Mouse (Mus musculus) midbrain, embryonic 14.5 days (tissue): ENCODE measurements around the gene BC005537. TPM values are rescaled to one million over a fixed set of nuclear protein-coding genes. Genes with fewer than 3 reads are reported as not detected.
A peak's percentile ranks its signal among the peaks of the same experiment; 100 is the strongest.

Source experiments
- ATAC-seq: fragments of 200-750 bp; cut with Nextera tagmentation; 2 replicates; pipeline ENCODE4 v1.8.0; 2017; ENCODE audit warnings: moderate number of reproducible peaks, moderate library complexity; ENCODE audit not compliant: low FRiP score, low TSS enrichment
- DNase-seq: peaks from one replicate; pipeline ENCODE4 v3.0.0-alpha.2; 2015
- H3K27ac ChIP-seq: fragments of 300-500 bp; sonication (generic); replicated peaks from 2 replicates; pipeline ENCODE4 v1.5.1; 2014; ENCODE audit warnings: mild to moderate bottlenecking, low read depth, low read length, moderate library complexity
- H3K27me3 ChIP-seq: fragments of 300-500 bp; sonication (generic); 2 replicates; pipeline ENCODE4 v1.6.1; 2014; ENCODE audit warnings: low read length, control low read depth, mixed read lengths; ENCODE audit not compliant: control insufficient read depth, insufficient read depth
- H3K36me3 ChIP-seq: fragments of 300-500 bp; sonication (generic); 2 replicates; pipeline ENCODE4 v1.6.1; 2014; ENCODE audit warnings: low read length, control low read depth; ENCODE audit not compliant: control insufficient read depth, insufficient read depth
- H3K4me1 ChIP-seq: fragments of 300-500 bp; sonication (generic); 2 replicates; pipeline ENCODE4 v1.6.1; 2014; ENCODE audit warnings: mild to moderate bottlenecking, antibody characterized with exemption, low read length, control low read depth; ENCODE audit not compliant: control insufficient read depth, insufficient read depth
- H3K4me2 ChIP-seq: fragments of 300-500 bp; sonication (generic); 2 replicates; pipeline ENCODE4 v1.6.1; 2014; ENCODE audit warnings: mild to moderate bottlenecking, low read length, moderate library complexity
- H3K4me3 ChIP-seq: fragments of 300-500 bp; sonication (generic); replicated peaks from 2 replicates; pipeline ENCODE4 v1.5.1; 2014; ENCODE audit warnings: low read depth, low read length
- H3K9ac ChIP-seq: fragments of 300-500 bp; sonication (generic); replicated peaks from 2 replicates; pipeline ENCODE4 v1.6.1; 2014; ENCODE audit warnings: mild to moderate bottlenecking, low read length, moderate library complexity
- H3K9me3 ChIP-seq: fragments of 300-500 bp; sonication (generic); 2 replicates; pipeline ENCODE4 v1.6.1; 2016; ENCODE audit warnings: low read length, control low read depth, mixed read lengths; ENCODE audit not compliant: control insufficient read depth
- WGBS: fragments of 180-500 bp; shearing (Covaris S2); extraction: QIAGEN DNeasy Blood & Tissue Kit; methylation state at CpG from one replicate; pipeline ENCODE4 v1.1.7; 2014; 5-methylcytosine and 5-hydroxymethylcytosine counted together
- polyA plus RNA-seq: library from polyadenylated mRNA; unstranded; fragments of >200 nt; fragmentation: Nextera tagmentation; extraction: Ambion mirVana; gene quantifications from 2 replicates; pipeline ENCODE4 v1.2.1, GENCODE M21; 2014

Gene BC005537
- polyA plus RNA-seq, 1 experiment from 2014 or later = 51.8 TPM

GRCm38 (mm10) chr13:24849318-24849717, 47.9 kb downstream of the BC005537 start:
- Histone ChIP-seq H3K4me2 (no peak overlapping the region), H3K27me3 (no peaks in the 10 kb centered on the region), H3K27ac (no peak overlapping the region), H3K36me3 (no peaks in the 10 kb centered on the region), H3K9ac (no peak overlapping the region), H3K4me3 (no peak overlapping the region), H3K4me1 (no peaks in the 10 kb centered on the region; the same call in 1 of the 2 replicates), H3K9me3 (no peaks in the 10 kb centered on the region)
- 86% methylated on average over 4 of the region's 4 CpGs for WGBS
- DNase-seq = no peak
- no peak for ATAC-seq

DNA sequence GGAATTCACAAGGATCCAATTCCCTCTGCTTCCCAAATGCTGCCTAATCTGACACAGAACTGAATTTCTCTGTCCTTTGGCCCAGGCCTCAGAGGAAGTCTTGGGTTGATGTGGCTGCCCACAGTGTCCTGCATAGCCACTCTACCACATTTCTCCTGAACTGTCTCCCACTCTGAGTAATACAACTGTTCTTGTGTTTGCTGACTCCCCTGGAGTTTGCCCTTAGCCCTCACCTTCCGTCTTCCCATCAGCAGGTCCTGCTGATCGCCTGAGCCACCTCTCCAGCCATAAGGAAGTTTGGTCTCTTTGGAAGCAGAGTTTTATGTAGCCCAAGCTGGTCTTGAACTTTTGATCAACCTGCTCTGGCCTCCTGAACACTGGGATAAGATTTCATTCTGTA, 50.5 kb downstream of the BC005537 start:
- ATAC-seq (no peak), DNase-seq (no peak)
- H3K27ac ChIP-seq = no peak overlapping the region
- H3K9me3 ChIP-seq = no peaks in the 10 kb centered on the region
- WGBS = 94% methylated on average over 2 of the region's 2 CpGs
- no peak overlapping the region for H3K4me2 ChIP-seq
- no peaks in the 10 kb centered on the region for H3K36me3 ChIP-seq
- H3K4me1 ChIP-seq = no peaks in the 10 kb centered on the region
- no peak overlapping the region for H3K4me3 ChIP-seq
- no peak overlapping the region for H3K9ac ChIP-seq
- no peaks in the 10 kb centered on the region for H3K27me3 ChIP-seq

GRCm38 (mm10) chr13:24852570-24852969, 51.1 kb downstream of the BC005537 start:
- Histone ChIP-seq H3K27me3 (no peaks in the 10 kb centered on the region), H3K9ac (no peak overlapping the region), H3K27ac (no peak overlapping the region), H3K9me3 (no peaks in the 10 kb centered on the region), H3K36me3 (no peaks in the 10 kb centered on the region), H3K4me1 (no peaks in the 10 kb centered on the region), H3K4me2 (no peak overlapping the region), H3K4me3 (no peak overlapping the region)
- no peak for ATAC-seq
- 87% methylated on average over 3 of the region's 3 CpGs for WGBS
- DNase-seq = no peak

DNA sequence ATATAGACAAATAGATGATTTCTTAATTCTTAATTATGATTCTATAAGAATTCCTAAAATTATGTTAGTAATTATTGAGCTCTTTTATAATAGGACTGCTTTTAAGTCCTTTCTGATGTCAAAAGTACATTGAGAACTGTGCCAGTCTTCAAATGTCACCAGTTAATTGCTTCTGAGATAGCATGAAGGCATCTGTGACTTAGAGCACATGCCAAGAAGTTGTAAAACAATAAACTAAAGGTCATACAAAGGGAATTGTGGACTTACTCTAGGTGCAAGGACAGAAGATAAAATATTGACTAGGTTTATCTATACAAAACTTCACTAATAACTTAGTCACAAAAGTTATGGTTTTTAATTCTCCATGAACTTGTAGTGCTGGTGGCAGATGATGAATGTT, 57.7 kb downstream of the BC005537 start:
- Histone ChIP-seq H3K4me2 (no peak overlapping the region), H3K4me3 (no peak overlapping the region)

GRCm38 (mm10) chr13:24861084-24861483, 59.6 kb downstream of the BC005537 start:
- no peaks in the 10 kb centered on the region for H3K36me3 ChIP-seq
- DNase-seq (no peak), ATAC-seq (no peak)
- no peak overlapping the region for H3K4me2 ChIP-seq
- no peaks in the 10 kb centered on the region for H3K4me1 ChIP-seq
- no peaks in the 10 kb centered on the region for H3K27me3 ChIP-seq
- H3K27ac ChIP-seq = no peak overlapping the region
- 82% methylated on average over 12 of the region's 12 CpGs for WGBS
- H3K4me3 ChIP-seq = no peak overlapping the region
- no peak overlapping the region for H3K9ac ChIP-seq
- no peaks in the 10 kb centered on the region for H3K9me3 ChIP-seq

More for the DNA sequence above, 57.7 kb downstream of the BC005537 start:
- H3K9me3 ChIP-seq = no peaks in the 10 kb centered on the region
- no peak overlapping the region for H3K27ac ChIP-seq
- H3K4me1 ChIP-seq = no peaks in the 10 kb centered on the region
- DNase-seq = no peak
- H3K27me3 ChIP-seq = no peaks in the 10 kb centered on the region
- no peaks in the 10 kb centered on the region for H3K36me3 ChIP-seq
- H3K9ac ChIP-seq = no peak overlapping the region
- no peak for ATAC-seq

- ATAC-seq (no peak), DNase-seq (no peak)
- H3K27me3 ChIP-seq = no peaks in the 10 kb centered on the region
- H3K36me3 ChIP-seq = no peaks in the 10 kb centered on the region
- H3K4me1 ChIP-seq = no peaks in the 10 kb centered on the region
- H3K9me3 ChIP-seq = no peaks in the 10 kb centered on the region
- no peak overlapping the region for H3K27ac ChIP-seq
- 89% methylated on average over 7 of the region's 7 CpGs for WGBS
- H3K9ac ChIP-seq = no peak overlapping the region
- H3K4me3 ChIP-seq = no peak overlapping the region
- H3K4me2 ChIP-seq = no peak overlapping the region
Measured at GRCm38 (mm10) chr13:24862021-24862420, 60.6 kb downstream of the BC005537 start.

DNA sequence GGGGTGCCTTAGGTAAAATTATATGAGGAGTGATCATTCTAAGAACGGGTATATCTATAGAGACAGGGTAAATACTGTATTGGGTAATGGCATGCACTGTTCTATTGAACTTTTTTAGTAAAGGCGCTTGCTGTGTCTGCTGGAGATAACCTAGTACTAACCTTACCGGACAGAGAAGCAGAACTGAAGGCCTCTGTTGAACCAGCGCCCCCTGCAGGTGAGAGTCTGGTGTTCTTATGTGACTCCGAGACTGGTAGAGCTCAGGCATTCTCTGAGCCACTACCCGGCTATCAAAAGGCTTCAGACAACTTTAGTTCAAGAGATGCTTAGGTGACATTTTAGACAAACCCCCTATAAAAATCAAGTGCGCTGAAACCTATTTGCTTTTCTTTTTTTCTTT, 61.1 kb downstream of the BC005537 start:
- peak; percentile 19 for DNase-seq
- no peaks in the 10 kb centered on the region for H3K4me1 ChIP-seq
- H3K4me3 ChIP-seq = no peak overlapping the region
- H3K9me3 ChIP-seq = no peaks in the 10 kb centered on the region
- no peaks in the 10 kb centered on the region for H3K27me3 ChIP-seq
- ATAC-seq = no peak
- no peak overlapping the region for H3K9ac ChIP-seq
- no peaks in the 10 kb centered on the region for H3K36me3 ChIP-seq
- H3K27ac ChIP-seq = no peak overlapping the region
- no peak overlapping the region for H3K4me2 ChIP-seq
- WGBS = 64% methylated on average over 7 of the region's 7 CpGs

Other genes starting within 250 kb of the BC005537 start
- gene Ripor2, start 219.5 kb upstream of the BC005537 start, polyA plus RNA-seq = 31.2 and 33.4 TPM in 2 replicates
- gene Armh2, start 60.4 kb upstream of the BC005537 start, polyA plus RNA-seq = not detected in 2 replicates
- 16.0 and 24.1 TPM in 2 replicates for gene Gmnn, start 39.7 kb upstream of the BC005537 start, polyA plus RNA-seq
- 40.3 and 46.3 TPM in 2 replicates for gene Acot13, start 29.9 kb downstream of the BC005537 start, polyA plus RNA-seq
- 36.4 and 40.4 TPM in 2 replicates for gene Tdp2, start 30.0 kb downstream of the BC005537 start, polyA plus RNA-seq
- 3.5 and 4.2 TPM in 2 replicates for gene D130043K22Rik, start 43.5 kb downstream of the BC005537 start, polyA plus RNA-seq
- gene Aldh5a1, start 136.0 kb downstream of the BC005537 start, polyA plus RNA-seq = 12.1 and 16.5 TPM in 2 replicates
- gene Gpld1, start 141.5 kb downstream of the BC005537 start, polyA plus RNA-seq = 1.3 and 1.5 TPM in 2 replicates
- gene Mrs2, start 218.7 kb downstream of the BC005537 start, polyA plus RNA-seq = 19.3 and 25.2 TPM in 2 replicates